ENCODE assay signal across 31 mouse cellular contexts in the genomic region with DNA sequence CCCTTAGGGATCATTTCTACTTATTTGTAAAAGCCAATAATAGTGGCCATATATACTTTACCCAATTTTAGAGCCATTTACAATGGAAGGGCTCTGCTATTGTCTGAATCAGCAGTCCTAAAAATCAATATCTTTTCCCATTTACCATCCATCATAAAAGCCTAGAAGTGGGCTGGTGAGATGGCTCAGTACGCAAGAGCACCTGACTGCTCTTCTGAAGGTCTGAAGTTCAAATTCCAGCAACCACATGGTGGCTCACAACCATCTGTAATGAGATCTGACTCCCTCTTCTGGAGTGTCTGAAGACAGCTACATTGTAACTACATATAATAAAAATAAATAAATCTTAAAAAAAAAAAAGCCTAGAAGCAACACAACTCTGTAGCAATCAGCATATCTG. TPM values are rescaled to one million over a fixed set of nuclear protein-coding genes. Genes with fewer than 3 reads are reported as not detected.
"Had no signal": no experiment of that assay in that cellular context is flagged by ENCODE, and none has a peak within 500 bp of the region (broad histone marks: within the 10 kb centered on the region; RNA-seq: fewer than 3 reads in every experiment).

No protein-coding gene starts in this region.

RNA-seq across cellular contexts. Expression of gene AC109138.7, which starts 34.5 kb away (rescaled TPM):
- polyA plus RNA-seq: limb, embryonic 10.5 days; limb, embryonic 11.5 days; limb, embryonic 12.5 days; limb, embryonic 13.5 days; limb, embryonic 15.5 days; liver, adult 2 months; liver, embryonic 11.5 days; liver, embryonic 12.5 days; liver, embryonic 13.5 days; liver, embryonic 14.5 days; liver, embryonic 15.5 days; liver, embryonic 16.5 days; liver, postnatal 0 days; lung, adult 2 months; lung, embryonic 14.5 days; lung, embryonic 15.5 days; lung, embryonic 16.5 days; lung, postnatal 0 days; macrophage; midbrain, embryonic 10.5 days; midbrain, embryonic 11.5 days; midbrain, embryonic 12.5 days; midbrain, embryonic 13.5 days; midbrain, embryonic 14.5 days; midbrain, embryonic 15.5 days; midbrain, embryonic 16.5 days; midbrain, postnatal 0 days; myocyte; neural tube, embryonic 11.5 days; neural tube, embryonic 12.5 days; neural tube, embryonic 13.5 days had no signal
